Mouse (Mus musculus): ENCODE data around the gene Olfr1356. TPM values are rescaled to one million over a fixed set of nuclear protein-coding genes. Genes with fewer than 3 reads are reported as not detected.
"Not testable (repeated sequence)": the region's sequence is repeated elsewhere in the genome, so short reads cannot be mapped to it uniquely, and the experiment has no call there.

Olfr1356 gene
- polyA plus RNA-seq (2014; fragmentation: Nextera tagmentation; extraction: Ambion mirVana), result not detected in 2 replicates

- H3K4me1 ChIP-seq (replicated peaks; ENCODE audit: control insufficient read depth, insufficient read depth, low read length), result no peaks in the 10 kb centered on the region
- WGBS, result 86% methylated on average over 2 of the region's 2 CpGs
- no peak for DNase-seq (ENCODE audit: low spot score)
- H3K9me3 ChIP-seq (ENCODE audit: control insufficient read depth, low read length), result no peaks in the 10 kb centered on the region
- no peaks in the 10 kb centered on the region for H3K36me3 ChIP-seq (ENCODE audit: control insufficient read depth, insufficient read depth, low read length)
- no peak within 1 kb of the TSS for H3K9ac ChIP-seq (ENCODE audit: low read depth, low read length)
- H3K4me3 ChIP-seq (ENCODE audit: low read depth, low read length), result no peak within 1 kb of the TSS
- ATAC-seq (ENCODE audit: low FRiP score), result no peak
- no peak within 1 kb of the TSS for H3K27ac ChIP-seq (ENCODE audit: low read depth, low read length)
- H3K4me2 ChIP-seq (replicated peaks; ENCODE audit: low read depth, low read length), result no peak within 1 kb of the TSS
- no peaks in the 10 kb centered on the region for H3K27me3 ChIP-seq (ENCODE audit: control insufficient read depth, insufficient read depth, low read length)
These were observed at the start of gene Olfr1356 for GRCm38 (mm10) chr10:78852066-78852465. Gene Olfr1356, minus strand, starts transcription at chr10:78852166.

GRCm38 (mm10) chr10:78875240-78875639 is 23.3 kb upstream of the Olfr1356 start, which contains the start of gene Olfr1355:
Gene Olfr1355, plus strand, starts transcription at chr10:78875540.
- H3K4me1 ChIP-seq (replicated peaks; ENCODE audit: control insufficient read depth, insufficient read depth, low read length), result no peaks in the 10 kb centered on the region
- H3K4me3 ChIP-seq (ENCODE audit: low read depth, low read length), result no peak within 1 kb of the TSS
- H3K4me2 ChIP-seq (replicated peaks; ENCODE audit: low read depth, low read length), result no peak within 1 kb of the TSS
- H3K9ac ChIP-seq (ENCODE audit: low read depth, low read length), result no peak within 1 kb of the TSS
- ATAC-seq (ENCODE audit: low FRiP score), result no peak
- no peak within 1 kb of the TSS for H3K27ac ChIP-seq (ENCODE audit: low read depth, low read length)
- H3K27me3 ChIP-seq (ENCODE audit: control insufficient read depth, insufficient read depth, low read length), result no peaks in the 10 kb centered on the region
- H3K36me3 ChIP-seq (ENCODE audit: control insufficient read depth, insufficient read depth, low read length), result no peaks in the 10 kb centered on the region
- no peaks in the 10 kb centered on the region for H3K9me3 ChIP-seq (ENCODE audit: control insufficient read depth, low read length)
- 67% methylated on average over 2 of the region's 2 CpGs for WGBS
- DNase-seq (ENCODE audit: low spot score), result no peak

GRCm38 (mm10) chr10:78840456-78840855 is 11.5 kb downstream of the Olfr1356 start:
- not testable (repeated sequence) for H3K9ac ChIP-seq (ENCODE audit: low read depth, low read length); H3K27me3 ChIP-seq (ENCODE audit: control insufficient read depth, insufficient read depth, low read length); H3K36me3 ChIP-seq (ENCODE audit: control insufficient read depth, insufficient read depth, low read length); DNase-seq (ENCODE audit: low spot score); H3K4me1 ChIP-seq (replicated peaks; ENCODE audit: control insufficient read depth, insufficient read depth, low read length); H3K27ac ChIP-seq (ENCODE audit: low read depth, low read length); H3K9me3 ChIP-seq (ENCODE audit: control insufficient read depth, low read length); ATAC-seq (ENCODE audit: low FRiP score); H3K4me3 ChIP-seq (ENCODE audit: low read depth, low read length); H3K4me2 ChIP-seq (replicated peaks; ENCODE audit: low read depth, low read length)
- WGBS, result 92% methylated on average over 12 of the region's 12 CpGs

- H3K4me2 ChIP-seq (replicated peaks; ENCODE audit: low read depth, low read length), result no peak overlapping the region
- 63% methylated on average over 6 of the region's 6 CpGs for WGBS
- no peaks in the 10 kb centered on the region for H3K27me3 ChIP-seq (ENCODE audit: control insufficient read depth, insufficient read depth, low read length)
- ATAC-seq (ENCODE audit: low FRiP score), result peak; percentile 76
- DNase-seq (ENCODE audit: low spot score), result peak; percentile 41
- H3K36me3 ChIP-seq (ENCODE audit: control insufficient read depth, insufficient read depth, low read length), result no peaks in the 10 kb centered on the region
- no peak overlapping the region for H3K9ac ChIP-seq (ENCODE audit: low read depth, low read length)
- no peaks in the 10 kb centered on the region for H3K4me1 ChIP-seq (replicated peaks; ENCODE audit: control insufficient read depth, insufficient read depth, low read length)
- H3K27ac ChIP-seq (ENCODE audit: low read depth, low read length), result no peak overlapping the region
- no peaks in the 10 kb centered on the region for H3K9me3 ChIP-seq (ENCODE audit: control insufficient read depth, low read length)
- H3K4me3 ChIP-seq (ENCODE audit: low read depth, low read length), result no peak overlapping the region
These were observed 39.5 kb downstream of the Olfr1356 start for GRCm38 (mm10) chr10:78812358-78813060.

GRCm38 (mm10) chr10:78801449-78801848 is 50.5 kb downstream of the Olfr1356 start:
- Histone ChIP-seq H3K36me3 (ENCODE audit: control insufficient read depth, insufficient read depth, low read length) (no peaks in the 10 kb centered on the region), H3K9ac (ENCODE audit: low read depth, low read length) (no peak overlapping the region), H3K27ac (ENCODE audit: low read depth, low read length) (no peak overlapping the region), H3K4me2 (replicated peaks; ENCODE audit: low read depth, low read length) (no peak overlapping the region), H3K4me1 (replicated peaks; ENCODE audit: control insufficient read depth, insufficient read depth, low read length) (no peaks in the 10 kb centered on the region), H3K9me3 (ENCODE audit: control insufficient read depth, low read length) (no peaks in the 10 kb centered on the region), H3K4me3 (ENCODE audit: low read depth, low read length) (no peak overlapping the region), H3K27me3 (ENCODE audit: control insufficient read depth, insufficient read depth, low read length) (no peaks in the 10 kb centered on the region)
- 92% methylated on average over 2 of the region's 2 CpGs for WGBS
- no peak for ATAC-seq (ENCODE audit: low FRiP score)
- DNase-seq (ENCODE audit: low spot score), result no peak

Other genes starting within 250 kb of the Olfr1356 start
- not detected in 2 replicates for gene Olfr1357, start 234.1 kb downstream of the Olfr1356 start, polyA plus RNA-seq (2014; fragmentation: Nextera tagmentation; extraction: Ambion mirVana)
- gene Casp14, start 133.9 kb downstream of the Olfr1356 start, polyA plus RNA-seq (2014; fragmentation: Nextera tagmentation; extraction: Ambion mirVana), result not detected in 2 replicates
- gene Ccdc105, start 99.1 kb downstream of the Olfr1356 start, polyA plus RNA-seq (2014; fragmentation: Nextera tagmentation; extraction: Ambion mirVana), result not detected in 2 replicates
- gene Slc1a6, start 71.7 kb downstream of the Olfr1356 start, polyA plus RNA-seq (2014; fragmentation: Nextera tagmentation; extraction: Ambion mirVana), result 0.63 and 1.2 TPM in 2 replicates
- not detected in 2 replicates for gene Olfr1355, start 23.4 kb upstream of the Olfr1356 start, polyA plus RNA-seq (2014; fragmentation: Nextera tagmentation; extraction: Ambion mirVana)
- not detected in 2 replicates for gene Olfr1354, start 61.0 kb upstream of the Olfr1356 start, polyA plus RNA-seq (2014; fragmentation: Nextera tagmentation; extraction: Ambion mirVana)
- gene Olfr8, start 98.5 kb upstream of the Olfr1356 start, polyA plus RNA-seq (2014; fragmentation: Nextera tagmentation; extraction: Ambion mirVana), result not detected in 2 replicates
- not detected in 2 replicates for gene Olfr1353, start 111.1 kb upstream of the Olfr1356 start, polyA plus RNA-seq (2014; fragmentation: Nextera tagmentation; extraction: Ambion mirVana)
- gene Olfr1352, start 128.9 kb upstream of the Olfr1356 start, polyA plus RNA-seq (2014; fragmentation: Nextera tagmentation; extraction: Ambion mirVana), result not detected in 2 replicates
- gene Olfr1351, start 160.3 kb upstream of the Olfr1356 start, polyA plus RNA-seq (2014; fragmentation: Nextera tagmentation; extraction: Ambion mirVana), result not detected in 2 replicates
- 0.14 TPM in 1 of 2 replicates, not detected in the other for gene Olfr57, start 176.6 kb upstream of the Olfr1356 start, polyA plus RNA-seq (2014; fragmentation: Nextera tagmentation; extraction: Ambion mirVana)
- 49.1 and 50.4 TPM in 2 replicates for gene 2610008E11Rik, start 245.4 kb upstream of the Olfr1356 start, polyA plus RNA-seq (2014; fragmentation: Nextera tagmentation; extraction: Ambion mirVana)